Mouse (Mus musculus): ENCODE results near the gene St6galnac3. TPM values are rescaled to one million over a fixed set of nuclear protein-coding genes. Genes with fewer than 3 reads are reported as not detected.

Gene St6galnac3
- polyA plus RNA-seq, 1 experiment from 2014 or later: 31.0 TPM

- H3K27me3 ChIP-seq (replicated peaks; ENCODE audit: control insufficient read depth, insufficient read depth, low read length): no peaks in the 10 kb centered on the region
- no peak for ATAC-seq
- no peak overlapping the region for H3K4me3 ChIP-seq (ENCODE audit: low read length)
- no peak overlapping the region for H3K4me2 ChIP-seq (ENCODE audit: low read depth, low read length)
- 69% methylated on average over 7 of the region's 7 CpGs for WGBS
- H3K27ac ChIP-seq (ENCODE audit: low read length): no peak overlapping the region
- no peak overlapping the region for H3K9ac ChIP-seq (ENCODE audit: low read depth, low read length)
- no peaks in the 10 kb centered on the region for H3K4me1 ChIP-seq (ENCODE audit: control insufficient read depth, insufficient read depth, low read length)
- H3K9me3 ChIP-seq (ENCODE audit: control insufficient read depth, low read length): no peaks in the 10 kb centered on the region
- no peaks in the 10 kb centered on the region for H3K36me3 ChIP-seq (ENCODE audit: control insufficient read depth, insufficient read depth, low read length)
These were observed 305.6 kb downstream of the St6galnac3 start for GRCm38 (mm10) chr3:153419331-153419730.

DNA sequence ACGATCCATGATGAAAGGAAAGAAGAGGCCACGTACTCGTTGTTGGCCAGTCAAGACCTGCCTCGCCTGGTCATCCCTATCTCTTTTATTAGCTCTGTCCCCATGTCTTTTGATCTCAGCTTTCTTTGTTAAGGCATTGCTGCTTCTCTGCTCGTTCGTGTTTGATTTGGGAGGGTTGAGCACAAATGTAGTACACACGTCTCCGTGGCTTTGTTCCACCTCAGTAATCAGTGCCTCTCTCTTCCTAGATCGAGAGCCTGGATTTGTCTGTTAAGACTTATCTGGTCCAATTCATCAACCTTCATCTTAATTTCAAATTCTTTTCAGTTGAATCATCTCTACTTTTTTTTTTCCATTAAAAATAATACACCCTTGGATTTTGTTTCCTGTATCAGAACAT lies 308.0 kb downstream of the St6galnac3 start:
- H3K4me1 ChIP-seq (ENCODE audit: control insufficient read depth, insufficient read depth, low read length): no peaks in the 10 kb centered on the region
- no peaks in the 10 kb centered on the region for H3K9me3 ChIP-seq (ENCODE audit: control insufficient read depth, low read length)
- H3K4me3 ChIP-seq (ENCODE audit: low read length): no peak overlapping the region
- H3K27me3 ChIP-seq (replicated peaks; ENCODE audit: control insufficient read depth, insufficient read depth, low read length): no peaks in the 10 kb centered on the region
- H3K9ac ChIP-seq (ENCODE audit: low read depth, low read length): no peak overlapping the region
- no peak for ATAC-seq
- no peak overlapping the region for H3K27ac ChIP-seq (ENCODE audit: low read length)
- WGBS: 76% methylated on average over 9 of the region's 9 CpGs
- no peak overlapping the region for H3K4me2 ChIP-seq (ENCODE audit: low read depth, low read length)
- H3K36me3 ChIP-seq (ENCODE audit: control insufficient read depth, insufficient read depth, low read length): no peaks in the 10 kb centered on the region

GRCm38 (mm10) chr3:153416383-153416782 lies 308.6 kb downstream of the St6galnac3 start:
- Histone ChIP-seq H3K27ac (ENCODE audit: low read length) (no peak overlapping the region), H3K4me1 (ENCODE audit: control insufficient read depth, insufficient read depth, low read length) (no peaks in the 10 kb centered on the region), H3K4me3 (ENCODE audit: low read length) (no peak overlapping the region), H3K9ac (ENCODE audit: low read depth, low read length) (no peak overlapping the region), H3K9me3 (ENCODE audit: control insufficient read depth, low read length) (no peaks in the 10 kb centered on the region), H3K4me2 (ENCODE audit: low read depth, low read length) (no peak overlapping the region), H3K36me3 (ENCODE audit: control insufficient read depth, insufficient read depth, low read length) (no peaks in the 10 kb centered on the region), H3K27me3 (replicated peaks; ENCODE audit: control insufficient read depth, insufficient read depth, low read length) (no peaks in the 10 kb centered on the region)
- no peak for ATAC-seq
- 74% methylated on average over 4 of the region's 4 CpGs for WGBS

GRCm38 (mm10) chr3:153414132-153414531 lies 310.8 kb downstream of the St6galnac3 start:
- Histone ChIP-seq H3K4me3 (ENCODE audit: low read length) (no peak overlapping the region), H3K9ac (ENCODE audit: low read depth, low read length) (no peak overlapping the region), H3K4me2 (ENCODE audit: low read depth, low read length) (no peak overlapping the region), H3K9me3 (ENCODE audit: control insufficient read depth, low read length) (no peaks in the 10 kb centered on the region), H3K27ac (ENCODE audit: low read length) (no peak overlapping the region), H3K36me3 (ENCODE audit: control insufficient read depth, insufficient read depth, low read length) (no peaks in the 10 kb centered on the region), H3K4me1 (ENCODE audit: control insufficient read depth, insufficient read depth, low read length) (no peaks in the 10 kb centered on the region), H3K27me3 (replicated peaks; ENCODE audit: control insufficient read depth, insufficient read depth, low read length) (no peaks in the 10 kb centered on the region)
- ATAC-seq: no peak
- whole genome bisulfite sequencing: 80% methylated on average over 2 of the region's 2 CpGs

- Histone ChIP-seq H3K27me3 (replicated peaks; ENCODE audit: control insufficient read depth, insufficient read depth, low read length) (no peaks in the 10 kb centered on the region), H3K9me3 (ENCODE audit: control insufficient read depth, low read length) (no peaks in the 10 kb centered on the region), H3K4me2 (ENCODE audit: low read depth, low read length) (no peak overlapping the region), H3K4me3 (ENCODE audit: low read length) (no peak overlapping the region), H3K9ac (ENCODE audit: low read depth, low read length) (no peak overlapping the region), H3K4me1 (ENCODE audit: control insufficient read depth, insufficient read depth, low read length) (no peaks in the 10 kb centered on the region), H3K27ac (ENCODE audit: low read length) (no peak overlapping the region), H3K36me3 (ENCODE audit: control insufficient read depth, insufficient read depth, low read length) (no peaks in the 10 kb centered on the region)
- ATAC-seq: no peak
- WGBS: 80% methylated on average over 9 of the region's 9 CpGs
These were observed 315.7 kb downstream of the St6galnac3 start for GRCm38 (mm10) chr3:153409286-153409685.

DNA sequence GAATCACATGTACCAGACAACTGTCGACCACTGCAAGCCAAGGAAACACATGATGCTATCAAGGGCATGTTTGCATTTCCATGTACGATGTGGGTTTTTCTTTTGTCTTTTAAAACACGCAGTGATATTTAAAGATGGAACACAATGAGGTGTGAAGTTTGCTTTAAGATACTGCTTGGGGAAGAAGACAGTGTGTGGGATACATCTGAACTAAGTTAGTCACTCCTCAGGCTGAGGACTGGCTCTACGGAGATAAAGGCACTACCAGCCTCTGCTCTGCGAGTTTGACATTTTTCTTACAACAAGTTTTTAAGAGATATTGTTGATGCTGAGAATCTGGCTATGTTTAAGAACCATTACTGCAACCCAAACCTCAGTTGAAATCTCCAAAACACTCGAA lies 316.6 kb downstream of the St6galnac3 start:
- no peaks in the 10 kb centered on the region for H3K4me1 ChIP-seq (ENCODE audit: control insufficient read depth, insufficient read depth, low read length)
- no peak overlapping the region for H3K4me2 ChIP-seq (ENCODE audit: low read depth, low read length)
- no peak overlapping the region for H3K4me3 ChIP-seq (ENCODE audit: low read length)
- no peak for ATAC-seq
- no peak overlapping the region for H3K9ac ChIP-seq (ENCODE audit: low read depth, low read length)
- no peaks in the 10 kb centered on the region for H3K36me3 ChIP-seq (ENCODE audit: control insufficient read depth, insufficient read depth, low read length)
- no peak overlapping the region for H3K27ac ChIP-seq (ENCODE audit: low read length)
- no peaks in the 10 kb centered on the region for H3K9me3 ChIP-seq (ENCODE audit: control insufficient read depth, low read length)
- 89% methylated on average over 6 of the region's 6 CpGs for WGBS
- no peaks in the 10 kb centered on the region for H3K27me3 ChIP-seq (replicated peaks; ENCODE audit: control insufficient read depth, insufficient read depth, low read length)

- 88% methylated on average over 6 of the region's 6 CpGs for WGBS
- H3K4me1 ChIP-seq (ENCODE audit: control insufficient read depth, insufficient read depth, low read length): no peaks in the 10 kb centered on the region
- no peaks in the 10 kb centered on the region for H3K27me3 ChIP-seq (replicated peaks; ENCODE audit: control insufficient read depth, insufficient read depth, low read length)
- H3K9me3 ChIP-seq (ENCODE audit: control insufficient read depth, low read length): no peaks in the 10 kb centered on the region
- no peak overlapping the region for H3K27ac ChIP-seq (ENCODE audit: low read length)
- H3K9ac ChIP-seq (ENCODE audit: low read depth, low read length): no peak overlapping the region
- no peaks in the 10 kb centered on the region for H3K36me3 ChIP-seq (ENCODE audit: control insufficient read depth, insufficient read depth, low read length)
- H3K4me2 ChIP-seq (ENCODE audit: low read depth, low read length): no peak overlapping the region
- no peak for ATAC-seq
- no peak overlapping the region for H3K4me3 ChIP-seq (ENCODE audit: low read length)
These were observed 317.3 kb downstream of the St6galnac3 start for GRCm38 (mm10) chr3:153407698-153408097.

DNA sequence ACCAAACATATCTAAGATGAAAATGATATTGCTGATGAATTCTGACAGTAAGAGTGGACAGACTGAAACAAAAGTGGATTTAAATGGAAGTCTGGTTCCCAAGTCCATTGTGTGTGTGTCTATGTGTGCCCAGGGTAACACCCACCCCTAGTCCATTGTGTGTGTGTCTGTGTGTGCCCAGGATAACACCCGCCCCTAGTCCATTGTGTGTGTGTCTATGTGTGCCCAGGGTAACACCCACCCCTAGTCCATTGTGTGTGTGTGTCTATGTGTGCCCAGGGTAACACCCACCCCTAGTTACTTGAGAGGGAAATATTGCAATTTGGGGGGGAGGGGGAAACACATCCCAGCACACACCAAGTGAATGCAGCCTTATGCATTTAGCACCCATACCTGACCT lies 318.1 kb downstream of the St6galnac3 start:
- no peak for ATAC-seq
- Histone ChIP-seq H3K9ac (ENCODE audit: low read depth, low read length) (no peak overlapping the region), H3K36me3 (ENCODE audit: control insufficient read depth, insufficient read depth, low read length) (no peaks in the 10 kb centered on the region), H3K4me3 (ENCODE audit: low read length) (no peak overlapping the region), H3K4me1 (ENCODE audit: control insufficient read depth, insufficient read depth, low read length) (no peaks in the 10 kb centered on the region), H3K9me3 (ENCODE audit: control insufficient read depth, low read length) (no peaks in the 10 kb centered on the region), H3K4me2 (ENCODE audit: low read depth, low read length) (no peak overlapping the region), H3K27ac (ENCODE audit: low read length) (no peak overlapping the region), H3K27me3 (replicated peaks; ENCODE audit: control insufficient read depth, insufficient read depth, low read length) (no peaks in the 10 kb centered on the region)
- WGBS: 84% methylated on average over 1 of the region's 1 CpGs

DNA sequence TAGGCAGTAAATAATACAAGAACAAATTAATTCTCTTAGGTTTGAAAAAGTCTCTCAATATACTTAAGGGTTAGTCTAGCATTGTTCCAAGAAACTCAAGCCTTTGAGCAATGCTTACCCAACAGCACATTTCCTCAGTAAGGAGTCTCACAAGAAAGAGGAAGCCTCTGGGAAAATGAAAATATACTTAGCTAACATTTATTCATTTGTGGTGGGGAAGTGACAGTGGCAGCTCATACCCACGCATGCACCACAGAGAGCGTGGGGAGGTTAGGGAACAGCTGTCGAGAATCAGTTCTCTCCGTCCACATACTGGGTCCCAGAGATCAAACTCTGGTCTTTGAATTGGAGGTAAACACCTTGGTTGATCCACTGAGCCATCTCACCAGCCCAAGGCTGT lies 318.8 kb downstream of the St6galnac3 start:
- H3K36me3 ChIP-seq (ENCODE audit: control insufficient read depth, insufficient read depth, low read length): no peaks in the 10 kb centered on the region
- ATAC-seq: no peak
- no peak overlapping the region for H3K27ac ChIP-seq (ENCODE audit: low read length)
- no peak overlapping the region for H3K4me3 ChIP-seq (ENCODE audit: low read length)
- no peak overlapping the region for H3K4me2 ChIP-seq (ENCODE audit: low read depth, low read length)
- no peaks in the 10 kb centered on the region for H3K9me3 ChIP-seq (ENCODE audit: control insufficient read depth, low read length)
- H3K9ac ChIP-seq (ENCODE audit: low read depth, low read length): no peak overlapping the region
- H3K4me1 ChIP-seq (ENCODE audit: control insufficient read depth, insufficient read depth, low read length): no peaks in the 10 kb centered on the region
- no peaks in the 10 kb centered on the region for H3K27me3 ChIP-seq (replicated peaks; ENCODE audit: control insufficient read depth, insufficient read depth, low read length)
- WGBS: 80% methylated on average over 4 of the region's 4 CpGs

DNA sequence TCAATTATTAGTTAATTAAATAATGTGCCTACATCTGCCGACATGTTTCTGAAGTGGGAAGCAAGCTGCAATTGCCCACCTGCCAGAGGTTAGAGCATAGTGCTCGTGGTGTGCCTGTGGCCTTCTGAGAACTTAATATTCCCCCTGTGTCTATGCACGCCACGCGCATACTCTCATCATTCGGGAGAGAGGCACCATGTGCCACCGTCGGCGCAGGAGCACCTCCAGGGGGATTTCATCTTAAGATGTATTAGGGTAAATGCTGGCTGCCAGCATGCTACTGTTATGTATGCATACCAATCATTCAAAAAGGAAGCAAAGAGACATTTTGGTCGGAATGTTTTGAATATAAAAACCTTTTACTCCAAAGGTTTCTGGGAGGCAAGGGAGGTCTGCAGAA lies 319.3 kb downstream of the St6galnac3 start:
- Histone ChIP-seq H3K36me3 (ENCODE audit: control insufficient read depth, insufficient read depth, low read length) (no peaks in the 10 kb centered on the region), H3K9me3 (ENCODE audit: control insufficient read depth, low read length) (no peaks in the 10 kb centered on the region), H3K4me2 (ENCODE audit: low read depth, low read length) (no peak overlapping the region), H3K27ac (ENCODE audit: low read length) (no peak overlapping the region), H3K9ac (ENCODE audit: low read depth, low read length) (no peak overlapping the region), H3K27me3 (replicated peaks; ENCODE audit: control insufficient read depth, insufficient read depth, low read length) (no peaks in the 10 kb centered on the region), H3K4me3 (ENCODE audit: low read length) (no peak overlapping the region), H3K4me1 (ENCODE audit: control insufficient read depth, insufficient read depth, low read length) (no peaks in the 10 kb centered on the region)
- ATAC-seq: no peak
- 78% methylated on average over 10 of the region's 10 CpGs for WGBS
